Mouse (Mus musculus) forebrain, embryonic 12.5 days (tissue): ENCODE data around the gene Retreg3. TPM values are rescaled to one million over a fixed set of nuclear protein-coding genes. Genes with fewer than 3 reads are reported as not detected.

Experiments
- ATAC-seq: fragments of 200-750 bp; cut with Nextera tagmentation; 2 replicates; pipeline ENCODE4 v1.8.0; 2017; ENCODE audit warnings: moderate TSS enrichment; ENCODE audit not compliant: low FRiP score
- H3K27ac ChIP-seq: fragments of 300-500 bp; sonication (generic); 2 replicates; pipeline ENCODE4 v1.5.1; 2016; ENCODE audit warnings: mild to moderate bottlenecking
- H3K27me3 ChIP-seq: fragments of 300-500 bp; sonication (generic); 2 replicates; pipeline ENCODE4 v1.6.1; 2016; ENCODE audit warnings: mild to moderate bottlenecking
- H3K36me3 ChIP-seq: fragments of 300-500 bp; sonication (generic); replicated peaks from 2 replicates; pipeline ENCODE4 v1.6.1; 2016; ENCODE audit warnings: mild to moderate bottlenecking
- H3K4me1 ChIP-seq: fragments of 300-500 bp; sonication (generic); 2 replicates; pipeline ENCODE4 v1.6.1; 2016
- H3K4me2 ChIP-seq: fragments of 300-500 bp; sonication (generic); 2 replicates; pipeline ENCODE4 v1.6.1; 2016; ENCODE audit warnings: mild to moderate bottlenecking, moderate library complexity
- H3K4me3 ChIP-seq: fragments of 300-500 bp; sonication (generic); replicated peaks from 2 replicates; pipeline ENCODE4 v1.5.1; 2016; ENCODE audit warnings: mild to moderate bottlenecking
- H3K9ac ChIP-seq: fragments of 300-500 bp; sonication (generic); 2 replicates; pipeline ENCODE4 v1.6.1; 2016; ENCODE audit warnings: mild to moderate bottlenecking
- H3K9me3 ChIP-seq: fragments of 300-500 bp; sonication (generic); 2 replicates; pipeline ENCODE4 v1.6.1; 2016
- WGBS: fragments of 180-500 bp; shearing (Covaris S2); methylation state at CpG from one replicate; pipeline ENCODE4 v1.1.7; 2016; 5-methylcytosine and 5-hydroxymethylcytosine counted together
- polyA plus RNA-seq: library from polyadenylated mRNA; unstranded; fragments of >200 nt; fragmentation: Nextera tagmentation; extraction: Ambion mirVana; gene quantifications from 2 replicates; pipeline ENCODE4 v1.2.1, GENCODE M21; 2016

The Retreg3 gene
- polyA plus RNA-seq, 1 experiment from 2014 or later, result 19.3 TPM

DNA sequence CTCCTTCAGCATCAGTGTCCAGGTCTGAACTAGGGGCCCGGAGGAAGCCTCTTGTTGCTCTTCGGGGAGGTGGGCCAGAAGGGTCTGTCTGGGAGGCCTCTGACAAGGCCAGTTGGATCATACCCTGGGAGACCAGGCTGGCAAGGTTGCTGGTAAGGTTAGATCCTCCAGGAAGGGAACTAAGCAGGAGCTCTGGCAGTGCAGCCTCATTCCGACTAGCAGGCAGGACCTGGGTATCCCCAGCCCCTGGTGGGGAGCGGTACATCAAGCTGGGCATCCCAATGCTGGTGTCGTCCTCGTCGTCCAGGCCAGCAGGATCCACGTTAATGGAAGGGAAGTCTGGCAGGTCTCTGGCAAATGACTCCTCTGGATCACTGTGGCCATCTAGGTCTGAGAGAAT lies 21.5 kb downstream of the Retreg3 start:
- H3K9ac ChIP-seq, result no peak overlapping the region
- H3K4me2 ChIP-seq, result no peak overlapping the region
- H3K9me3 ChIP-seq, result no peaks in the 10 kb centered on the region
- ATAC-seq, result no peak
- no peaks in the 10 kb centered on the region for H3K27me3 ChIP-seq
- H3K36me3 ChIP-seq, result peaks cover 70% of the 10 kb centered on the region
- H3K4me3 ChIP-seq, result no peak overlapping the region
- H3K27ac ChIP-seq, result no peak overlapping the region
- peaks cover 19% of the 10 kb centered on the region for H3K4me1 ChIP-seq
- WGBS, result 91% methylated on average over 8 of the region's 8 CpGs

DNA sequence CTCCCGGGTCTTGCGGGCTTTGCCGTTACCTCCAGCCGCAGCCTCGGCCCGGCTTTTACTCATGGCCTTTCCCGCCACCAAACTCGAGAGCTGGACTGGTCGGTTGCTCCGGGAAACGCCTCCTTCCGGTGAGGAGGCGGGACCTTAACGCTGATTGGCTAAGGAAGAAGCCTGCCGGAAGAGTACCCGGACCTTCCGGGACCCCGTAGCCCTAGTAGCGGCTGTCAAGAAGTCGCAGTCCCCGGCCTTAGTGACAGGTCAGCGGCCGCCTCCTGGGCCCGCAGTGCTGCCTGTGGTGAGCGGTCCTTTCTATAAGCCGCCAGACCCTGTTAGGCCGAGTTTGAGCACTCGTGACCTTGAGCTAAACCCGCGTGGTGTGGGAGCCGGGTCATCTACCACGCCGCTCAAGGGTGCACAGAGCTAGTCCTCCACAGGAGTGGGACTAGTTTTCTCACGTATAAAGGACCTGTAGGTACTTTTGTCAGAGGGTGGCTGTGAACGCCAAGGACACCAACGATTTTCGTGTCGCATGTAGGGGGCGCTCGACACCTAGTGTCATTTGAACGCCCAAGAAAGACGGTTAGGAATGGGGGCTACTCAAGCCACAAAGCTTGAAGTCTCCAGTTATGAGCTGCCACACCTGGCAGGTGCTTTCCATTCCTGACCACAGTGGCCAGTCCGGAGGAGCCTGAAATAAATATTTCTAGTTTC lies 24.2 kb downstream of the Retreg3 start, which contains the start of gene Psmc3ip:
Psmc3ip (minus strand) TSS at position 123 of the 711 bp plus-strand sequence.
- Histone ChIP-seq H3K9me3 (no peaks in the 10 kb centered on the region), H3K4me3 (peak within 1 kb of the TSS; percentile 74), H3K27me3 (no peaks in the 10 kb centered on the region), H3K36me3 (peaks cover 72% of the 10 kb centered on the region), H3K27ac (peak within 1 kb of the TSS; percentile 86), H3K4me1 (peaks cover 19% of the 10 kb centered on the region), H3K4me2 (peak within 1 kb of the TSS; percentile 72), H3K9ac (peak within 1 kb of the TSS; percentile 74)
- peak; percentile 97 for ATAC-seq
- under 1% methylated on average over 43 of the region's 43 CpGs for WGBS

DNA sequence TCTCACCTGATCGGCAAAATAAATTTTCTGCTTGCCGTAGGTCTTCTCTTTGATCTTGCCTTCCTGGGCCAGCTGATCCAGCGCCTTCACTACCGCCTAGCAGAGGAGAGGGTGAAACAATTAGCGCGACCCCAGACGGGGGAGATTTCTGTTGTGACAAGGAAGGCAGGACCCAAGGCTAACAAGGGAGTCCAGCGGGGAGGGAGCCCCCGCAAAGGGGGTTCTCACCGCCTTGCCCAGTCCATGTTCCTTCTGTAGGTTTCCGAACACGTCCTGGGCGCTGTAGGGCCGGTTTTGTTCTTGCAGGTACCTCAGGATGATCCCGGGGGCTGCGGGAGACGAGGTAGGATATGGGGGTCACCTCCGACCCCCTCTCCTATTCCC lies 24.8 kb downstream of the Retreg3 start:
- H3K9me3 ChIP-seq, result no peaks in the 10 kb centered on the region
- H3K36me3 ChIP-seq, result peaks cover 72% of the 10 kb centered on the region
- H3K9ac ChIP-seq, result peak overlapping the region; percentile 74
- 1% methylated on average over 18 of the region's 18 CpGs for WGBS
- peak overlapping the region; percentile 56; the same call in 1 of the 2 replicates for H3K27ac ChIP-seq
- H3K4me3 ChIP-seq, result peak overlapping the region; percentile 74
- H3K4me2 ChIP-seq, result peak overlapping the region; percentile 72
- no peaks in the 10 kb centered on the region for H3K27me3 ChIP-seq
- ATAC-seq, result peak; percentile 50
- peaks cover 19% of the 10 kb centered on the region for H3K4me1 ChIP-seq

DNA sequence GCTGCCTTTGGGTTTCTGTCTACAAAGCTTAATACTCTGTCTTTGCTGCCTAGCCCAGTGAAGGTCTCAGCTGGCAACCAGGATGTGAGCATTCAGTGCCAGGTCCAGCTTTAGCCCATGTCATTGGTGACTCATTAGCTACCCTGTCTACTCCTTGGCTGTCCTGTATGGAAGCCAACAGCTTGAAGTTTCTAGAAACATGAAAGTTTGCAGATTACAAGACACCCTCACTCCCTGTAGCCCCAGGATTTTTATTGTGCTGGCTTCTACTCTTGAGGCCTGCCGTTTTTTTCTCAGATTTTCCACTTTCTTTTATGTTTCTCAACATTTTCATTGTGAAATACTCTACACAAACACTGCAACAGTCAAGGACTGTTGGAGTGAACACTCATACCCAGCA lies 29.8 kb downstream of the Retreg3 start:
- no peak overlapping the region for H3K4me2 ChIP-seq
- H3K27ac ChIP-seq, result no peak overlapping the region
- H3K4me1 ChIP-seq, result peaks cover 46% of the 10 kb centered on the region
- H3K9ac ChIP-seq, result no peak overlapping the region
- no peak overlapping the region for H3K4me3 ChIP-seq
- H3K9me3 ChIP-seq, result no peaks in the 10 kb centered on the region
- H3K27me3 ChIP-seq, result no peaks in the 10 kb centered on the region
- 84% methylated on average over 1 of the region's 1 CpGs for WGBS
- peaks cover 61% of the 10 kb centered on the region for H3K36me3 ChIP-seq
- no peak for ATAC-seq

DNA sequence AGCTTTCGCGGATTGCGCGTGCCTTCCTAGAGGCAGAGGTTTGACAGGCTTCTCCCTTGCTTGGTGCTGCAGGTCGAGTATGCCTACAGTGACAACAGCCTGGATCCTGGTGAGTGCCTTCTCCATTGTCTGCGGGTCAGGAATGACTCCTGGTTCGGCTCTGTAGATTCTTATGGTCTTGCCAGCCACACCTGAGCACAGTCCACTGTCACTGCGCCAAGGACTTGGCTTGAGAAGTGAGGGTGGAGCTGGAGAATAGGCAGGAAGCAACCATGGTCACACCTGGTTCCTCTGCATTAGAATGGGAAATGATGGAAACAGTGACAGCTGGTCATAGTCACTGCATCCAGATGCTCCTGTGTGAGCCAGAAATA lies 32.0 kb downstream of the Retreg3 start:
- peak overlapping the region; percentile 89 for H3K9ac ChIP-seq

DNA sequence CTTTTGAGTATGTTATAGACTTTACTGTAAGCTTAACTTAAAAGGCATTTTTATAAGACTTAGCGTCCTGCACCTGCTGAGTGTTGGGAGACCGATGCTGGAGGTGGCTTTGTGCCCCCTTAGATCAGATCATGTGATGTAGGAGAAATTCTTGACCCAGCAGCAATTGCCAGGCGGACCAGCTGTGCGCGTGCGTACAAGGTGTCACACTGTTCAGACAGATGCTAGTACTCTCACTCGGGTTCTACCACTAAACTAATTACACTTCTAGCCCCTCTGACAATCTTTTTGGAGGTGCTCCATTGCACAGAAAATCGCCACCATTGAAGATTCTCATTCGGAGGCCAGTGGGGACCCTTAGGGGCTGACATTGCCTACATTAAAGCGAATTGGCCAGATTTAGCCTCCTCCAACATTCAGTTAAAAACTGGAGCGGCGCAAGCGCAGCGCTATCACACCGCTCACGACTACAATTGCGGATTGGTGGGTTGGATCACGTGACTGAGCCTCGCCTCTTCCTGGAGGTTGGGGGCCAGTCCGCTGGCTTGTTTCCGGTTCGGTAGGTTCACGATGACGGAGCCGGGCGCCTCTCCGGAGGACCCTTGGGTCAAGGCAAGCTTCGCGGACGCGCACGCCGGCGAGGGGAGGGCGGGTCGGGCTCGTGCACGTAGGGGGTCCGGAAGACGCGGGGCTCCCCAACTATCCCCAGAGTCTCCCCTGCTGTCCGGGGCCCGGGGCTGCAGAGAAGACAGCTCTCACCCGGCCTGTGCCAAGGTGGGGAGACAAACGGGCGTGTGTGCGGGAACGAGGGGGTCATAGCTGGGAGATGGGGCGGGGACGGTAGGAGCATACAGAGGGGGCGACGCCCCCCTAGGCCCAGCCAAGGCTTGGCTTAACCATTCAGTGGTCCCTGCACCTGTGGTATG lies 32.7 kb downstream of the Retreg3 start, which contains the start of gene Mlx:
Mlx (plus strand) TSS at position 522 of the 926 bp plus-strand sequence.
- Histone ChIP-seq H3K9me3 (no peaks in the 10 kb centered on the region), H3K4me2 (peak within 1 kb of the TSS; percentile 98), H3K4me3 (peak within 1 kb of the TSS; percentile 84), H3K36me3 (peaks cover 43% of the 10 kb centered on the region), H3K27me3 (no peaks in the 10 kb centered on the region), H3K27ac (peak within 1 kb of the TSS; percentile 91), H3K9ac (peak within 1 kb of the TSS; percentile 89), H3K4me1 (peaks cover 45% of the 10 kb centered on the region)
- peak; percentile 86 for ATAC-seq
- WGBS, result 1% methylated on average over 52 of the region's 52 CpGs

More for the DNA sequence above, 32.0 kb downstream of the Retreg3 start:
- Histone ChIP-seq H3K27ac (peak overlapping the region; percentile 91; the same call in 1 of the 2 replicates), H3K9me3 (no peaks in the 10 kb centered on the region), H3K27me3 (no peaks in the 10 kb centered on the region), H3K4me2 (peak overlapping the region; percentile 98), H3K36me3 (peaks cover 49% of the 10 kb centered on the region), H3K4me3 (peak overlapping the region; percentile 84), H3K4me1 (peaks cover 45% of the 10 kb centered on the region)
- WGBS, result 13% methylated on average over 8 of the region's 8 CpGs
- ATAC-seq, result no peak; the same call in 1 of the 2 replicates

DNA sequence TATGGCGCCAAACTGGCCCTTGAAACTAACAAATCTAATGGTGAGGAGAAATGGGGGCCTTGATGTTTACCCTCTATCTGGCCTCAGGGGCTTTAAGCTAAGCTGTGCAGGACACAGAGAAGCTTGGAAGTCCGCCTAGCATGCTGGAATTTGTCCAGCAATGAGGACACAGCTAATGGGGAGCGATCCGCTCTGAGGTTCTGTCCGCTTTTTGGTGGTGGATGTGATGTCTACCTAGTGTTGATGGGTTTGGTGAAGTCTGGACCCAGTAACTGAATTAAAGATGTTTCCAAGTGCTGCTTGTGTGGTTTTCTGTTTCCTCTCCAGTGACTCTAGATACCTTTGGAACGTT lies 33.4 kb downstream of the Retreg3 start:
- Histone ChIP-seq H3K4me2 (peak overlapping the region; percentile 98), H3K9ac (peak overlapping the region; percentile 42; the same call in 1 of the 2 replicates), H3K36me3 (peaks cover 35% of the 10 kb centered on the region), H3K4me1 (peaks cover 52% of the 10 kb centered on the region), H3K9me3 (no peaks in the 10 kb centered on the region), H3K27ac (peak overlapping the region; percentile 91), H3K4me3 (peak overlapping the region; percentile 84; the same call in 1 of the 2 replicates), H3K27me3 (peaks cover 2% of the 10 kb centered on the region)
- no peak for ATAC-seq
- 85% methylated on average over 6 of the region's 6 CpGs for WGBS

DNA sequence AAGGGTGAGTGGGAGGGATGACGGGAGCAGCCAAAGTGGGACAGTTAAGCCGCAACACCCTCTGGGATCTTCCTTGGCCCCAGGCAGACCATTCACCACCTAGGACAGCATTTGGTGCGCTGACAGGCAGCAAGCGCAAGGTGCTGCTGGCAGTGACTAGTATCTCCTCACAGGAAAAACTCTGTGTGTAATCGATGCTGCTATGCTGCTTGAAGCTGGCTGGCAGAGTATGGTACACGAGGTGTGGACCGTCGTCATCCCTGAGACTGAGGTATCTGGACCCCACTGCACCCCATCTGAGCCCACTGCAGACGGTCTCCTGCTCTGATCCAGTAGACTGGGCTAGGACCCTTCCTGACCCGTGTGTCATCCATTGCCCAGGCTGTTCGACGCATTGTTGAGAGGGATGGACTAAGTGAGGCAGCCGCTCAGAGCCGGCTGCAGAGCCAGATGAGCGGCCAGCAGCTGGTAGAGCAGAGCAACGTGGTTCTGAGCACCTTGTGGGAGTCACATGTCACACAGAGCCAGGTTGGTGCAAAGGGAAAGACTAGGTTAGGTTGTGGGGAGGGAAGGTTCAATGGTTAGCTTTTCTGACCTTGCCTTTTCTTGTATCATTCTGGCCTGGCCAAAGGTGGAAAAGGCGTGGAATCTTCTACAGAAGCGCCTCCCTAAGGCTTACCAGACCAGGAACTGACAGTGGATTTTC lies 33.9 kb downstream of the Retreg3 start:
- H3K9me3 ChIP-seq, result no peaks in the 10 kb centered on the region
- no peak overlapping the region; the same call in 1 of the 2 replicates for H3K27ac ChIP-seq
- no peak for ATAC-seq
- peaks cover 7% of the 10 kb centered on the region for H3K27me3 ChIP-seq
- H3K36me3 ChIP-seq, result peaks cover 30% of the 10 kb centered on the region
- peaks cover 54% of the 10 kb centered on the region for H3K4me1 ChIP-seq
- no peak overlapping the region for H3K4me2 ChIP-seq
- WGBS, result 92% methylated on average over 18 of the region's 18 CpGs
- peak overlapping the region; percentile 42; the same call in 1 of the 2 replicates for H3K9ac ChIP-seq
- H3K4me3 ChIP-seq, result no peak overlapping the region

DNA sequence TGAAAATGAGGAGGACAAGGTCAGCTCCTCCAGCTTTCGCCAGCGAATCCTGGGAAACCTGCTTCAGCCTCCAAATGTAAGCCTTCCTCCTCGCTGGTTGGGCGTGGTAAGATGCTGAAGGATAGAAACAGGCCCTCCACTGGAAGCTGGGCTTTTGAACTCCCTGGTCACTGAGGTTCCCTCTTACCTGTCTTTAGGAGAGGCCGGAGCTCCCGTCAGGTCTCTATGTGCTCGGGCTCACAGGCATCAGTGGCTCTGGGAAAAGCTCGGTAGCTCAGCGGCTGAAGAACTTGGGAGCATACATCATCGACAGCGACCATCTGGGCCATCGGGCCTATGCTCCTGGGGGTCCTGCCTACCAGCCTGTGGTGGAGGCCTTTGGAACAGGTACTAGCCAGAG lies 34.9 kb downstream of the Retreg3 start:
- Histone ChIP-seq H3K36me3 (peaks cover 20% of the 10 kb centered on the region), H3K4me2 (no peak overlapping the region), H3K4me3 (no peak overlapping the region), H3K9ac (no peak overlapping the region), H3K4me1 (peaks cover 56% of the 10 kb centered on the region), H3K27me3 (peaks cover 17% of the 10 kb centered on the region), H3K27ac (no peak overlapping the region), H3K9me3 (no peaks in the 10 kb centered on the region)
- WGBS, result 93% methylated on average over 12 of the region's 12 CpGs
- no peak for ATAC-seq

DNA sequence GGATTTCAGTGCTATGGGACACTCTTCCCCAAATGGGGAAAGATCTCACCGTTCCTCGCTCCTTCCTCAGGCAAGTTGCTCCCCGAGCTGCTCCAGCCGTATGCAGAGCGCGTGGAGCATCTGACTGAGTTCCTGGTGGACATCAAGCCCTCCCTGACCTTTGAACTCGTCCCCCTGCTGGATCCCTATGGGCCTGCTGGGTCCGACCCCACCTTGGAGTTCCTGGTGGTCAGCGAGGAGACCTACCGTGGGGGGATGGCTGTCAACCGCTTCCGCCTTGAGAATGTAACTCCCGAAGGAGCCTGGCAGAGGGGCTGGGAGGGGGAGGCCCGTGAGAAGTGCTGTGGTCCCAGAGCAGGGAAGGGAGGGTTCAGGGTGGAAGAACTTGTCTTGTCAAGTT lies 35.4 kb downstream of the Retreg3 start:
- no peaks in the 10 kb centered on the region for H3K9me3 ChIP-seq
- H3K4me2 ChIP-seq, result no peak overlapping the region
- H3K36me3 ChIP-seq, result peaks cover 15% of the 10 kb centered on the region
- 86% methylated on average over 14 of the region's 14 CpGs for WGBS
- H3K27me3 ChIP-seq, result peaks cover 22% of the 10 kb centered on the region
- no peak overlapping the region for H3K27ac ChIP-seq
- no peak overlapping the region for H3K9ac ChIP-seq
- H3K4me3 ChIP-seq, result no peak overlapping the region
- H3K4me1 ChIP-seq, result peaks cover 57% of the 10 kb centered on the region
- no peak for ATAC-seq

DNA sequence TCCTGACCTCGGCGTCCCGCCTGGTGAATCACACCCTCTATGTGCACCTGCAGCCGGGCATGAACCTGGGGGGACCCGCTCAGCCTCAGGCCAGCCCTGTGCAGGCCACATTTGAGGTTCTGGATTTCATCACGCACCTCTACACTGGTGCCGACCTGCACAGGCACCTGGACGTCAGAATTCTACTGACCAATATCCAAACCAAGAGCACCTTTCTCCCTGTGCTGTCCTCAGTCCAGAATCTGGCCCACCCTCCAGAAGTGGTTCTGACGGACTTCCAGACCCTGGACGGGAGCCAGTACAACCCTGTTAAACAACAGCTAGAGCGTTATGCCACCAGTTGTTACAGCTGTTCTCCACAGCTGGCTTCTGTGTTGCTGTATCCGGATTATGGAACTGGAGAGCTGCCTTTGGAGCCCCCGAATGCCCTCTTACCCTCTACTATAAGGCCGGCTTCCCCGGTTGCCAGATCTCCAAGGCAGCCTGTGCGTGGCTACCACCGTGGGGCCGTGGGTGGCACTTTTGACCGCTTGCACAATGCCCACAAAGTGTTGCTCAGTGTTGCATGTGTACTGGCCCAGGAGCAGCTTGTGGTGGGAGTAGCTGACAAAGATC lies 36.5 kb downstream of the Retreg3 start:
- H3K4me1 ChIP-seq, result peaks cover 50% of the 10 kb centered on the region
- WGBS, result 34% methylated on average over 19 of the region's 19 CpGs
- ATAC-seq, result peak; percentile 8; the same call in 1 of the 2 replicates

More for the DNA sequence above, 36.5 kb downstream of the Retreg3 start:
- Histone ChIP-seq H3K36me3 (peaks cover 7% of the 10 kb centered on the region), H3K27me3 (peaks cover 33% of the 10 kb centered on the region), H3K9ac (peak overlapping the region; percentile 90), H3K4me3 (peak overlapping the region; percentile 84), H3K4me2 (peak overlapping the region; percentile 96), H3K27ac (peak overlapping the region; percentile 90), H3K9me3 (no peaks in the 10 kb centered on the region)
